Mouse (Mus musculus): Measurements from ENCODE around the gene Rhebl1.

The Rhebl1 gene

DNA sequence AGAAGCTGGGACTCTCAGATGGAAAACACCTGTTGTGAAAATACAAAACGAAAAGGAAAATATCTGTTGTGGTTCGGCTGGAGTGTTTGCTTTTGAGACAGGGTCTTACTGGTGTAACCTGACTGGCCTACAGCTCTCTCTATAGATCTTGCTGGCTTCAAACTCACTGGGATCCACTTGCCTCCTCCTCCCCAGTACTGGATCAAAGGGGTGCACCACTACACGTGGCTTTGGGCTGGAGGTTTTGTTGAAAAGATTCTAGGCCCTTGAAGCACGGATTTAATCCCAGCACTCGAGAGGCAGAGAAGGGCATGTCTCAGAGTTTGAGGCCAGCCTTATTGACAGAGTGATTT, 12.7 kb downstream of the Rhebl1 start:
- in situ Hi-C loops (cut with MboI; ENCODE audit: unreplicated experiment in 2 of 2): loop anchor here in 1 of 2 experiments (5.0 kb wide), 1 partner anchor 116 kb away; no protein-coding TSS in a partner anchor

DNA sequence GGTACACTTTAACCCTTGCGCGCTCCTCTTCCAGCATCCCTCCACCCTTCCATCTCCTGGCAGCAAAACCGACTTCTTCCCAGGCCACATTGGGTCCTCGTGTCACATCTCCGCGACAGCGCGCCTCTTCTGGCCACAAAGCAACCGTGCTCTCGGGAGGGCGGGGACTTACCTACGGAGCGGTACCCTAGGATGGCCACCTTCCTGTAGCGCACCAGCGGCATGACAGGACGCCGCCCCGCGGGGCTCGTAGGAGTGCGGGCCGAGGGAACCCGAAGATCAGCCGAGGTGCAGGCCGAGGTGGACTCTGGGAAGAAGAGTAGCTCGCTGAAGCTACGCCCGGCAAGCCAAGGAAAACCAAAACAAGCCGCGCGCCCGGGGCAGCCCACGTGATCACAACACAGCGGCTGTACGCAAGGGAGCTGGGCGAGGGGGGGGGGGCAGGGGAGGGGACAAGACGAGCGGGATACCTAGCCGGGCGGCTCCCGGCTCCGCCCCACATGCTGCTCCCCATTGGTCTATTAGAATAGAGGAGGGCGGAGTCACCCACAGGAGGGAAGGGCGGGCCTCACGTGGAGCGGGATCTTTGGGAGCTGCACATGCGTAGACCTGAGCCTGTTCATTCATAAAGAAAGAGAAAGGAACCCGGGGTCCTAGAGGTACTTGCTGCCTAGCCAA, 13.2 kb downstream of the Rhebl1 start:
- in situ Hi-C loops (cut with MboI; ENCODE audit: unreplicated experiment in 2 of 2): loop anchor here in 1 of 2 experiments (5.0 kb wide), 1 partner anchor 116 kb away; no protein-coding TSS in a partner anchor

DNA sequence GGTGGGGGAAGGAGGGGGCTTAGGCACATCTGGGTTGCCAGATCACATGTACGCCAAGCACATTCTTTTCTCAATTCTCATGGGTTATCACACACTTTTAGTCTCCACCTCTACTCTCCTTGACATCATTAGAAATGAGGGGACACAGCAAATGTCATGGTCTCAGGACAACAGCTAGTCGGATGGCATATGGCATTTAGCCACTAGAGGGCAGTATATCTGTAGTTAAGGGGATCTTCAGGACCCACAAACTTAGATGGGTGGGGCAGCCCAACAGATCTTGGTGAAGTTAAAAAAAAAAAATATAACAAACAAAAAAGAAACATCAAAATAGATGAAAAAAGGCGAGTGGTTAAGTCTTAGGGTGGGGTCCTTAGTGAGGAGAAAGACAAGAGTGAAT, 17.0 kb downstream of the Rhebl1 start:
- in situ Hi-C loops (cut with MboI; ENCODE audit: unreplicated experiment in 2 of 2): no loop called here

DNA sequence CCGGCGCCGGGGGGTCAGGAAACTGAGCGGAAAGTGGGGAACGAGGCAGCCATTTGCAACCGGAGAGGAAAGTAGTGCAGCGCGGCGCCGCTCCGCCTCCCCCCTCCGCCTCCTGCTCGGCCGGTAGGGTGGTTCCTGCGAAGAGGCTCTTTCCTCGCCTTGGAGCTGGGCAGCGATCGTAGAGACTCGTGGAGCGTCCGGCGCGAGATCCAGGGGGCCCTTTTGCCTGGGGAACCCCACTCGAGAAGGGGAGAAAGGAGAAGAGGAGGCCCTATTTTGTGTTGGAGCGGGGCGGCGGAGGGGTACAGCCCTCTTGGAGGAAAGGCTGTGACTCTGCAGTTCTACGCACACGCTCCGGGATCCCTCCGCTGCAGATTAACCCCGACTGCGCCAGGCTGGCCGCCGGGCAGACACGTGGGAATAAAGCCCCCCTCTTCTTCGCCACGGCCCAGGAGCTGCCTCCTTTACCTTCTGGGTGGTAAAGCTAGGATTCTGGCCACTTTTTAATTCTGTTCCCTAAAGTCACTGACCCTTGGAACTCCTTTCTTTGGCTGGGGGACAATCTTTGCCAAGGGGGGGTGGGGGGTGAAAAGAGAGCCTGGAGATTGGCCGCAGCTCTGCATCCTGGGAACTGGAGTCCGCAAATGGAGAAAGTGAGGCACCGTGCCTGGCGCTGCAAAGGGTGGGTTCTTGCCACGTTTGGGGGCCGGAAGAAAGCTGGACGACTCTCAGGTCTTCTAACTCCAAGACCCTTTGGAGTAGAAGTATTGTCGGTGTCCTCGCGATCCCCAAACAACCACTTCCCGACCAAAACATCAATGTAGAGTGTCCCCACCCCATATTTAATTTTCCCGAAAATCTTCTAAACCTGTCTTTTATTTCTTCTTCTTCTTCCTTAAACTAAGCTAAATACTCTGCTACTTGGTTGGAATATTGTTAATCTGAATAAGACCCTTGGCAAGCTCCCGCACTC, 22.1 kb downstream of the Rhebl1 start:
- in situ Hi-C loops (cut with MboI; ENCODE audit: unreplicated experiment in 2 of 2): no loop called here

DNA sequence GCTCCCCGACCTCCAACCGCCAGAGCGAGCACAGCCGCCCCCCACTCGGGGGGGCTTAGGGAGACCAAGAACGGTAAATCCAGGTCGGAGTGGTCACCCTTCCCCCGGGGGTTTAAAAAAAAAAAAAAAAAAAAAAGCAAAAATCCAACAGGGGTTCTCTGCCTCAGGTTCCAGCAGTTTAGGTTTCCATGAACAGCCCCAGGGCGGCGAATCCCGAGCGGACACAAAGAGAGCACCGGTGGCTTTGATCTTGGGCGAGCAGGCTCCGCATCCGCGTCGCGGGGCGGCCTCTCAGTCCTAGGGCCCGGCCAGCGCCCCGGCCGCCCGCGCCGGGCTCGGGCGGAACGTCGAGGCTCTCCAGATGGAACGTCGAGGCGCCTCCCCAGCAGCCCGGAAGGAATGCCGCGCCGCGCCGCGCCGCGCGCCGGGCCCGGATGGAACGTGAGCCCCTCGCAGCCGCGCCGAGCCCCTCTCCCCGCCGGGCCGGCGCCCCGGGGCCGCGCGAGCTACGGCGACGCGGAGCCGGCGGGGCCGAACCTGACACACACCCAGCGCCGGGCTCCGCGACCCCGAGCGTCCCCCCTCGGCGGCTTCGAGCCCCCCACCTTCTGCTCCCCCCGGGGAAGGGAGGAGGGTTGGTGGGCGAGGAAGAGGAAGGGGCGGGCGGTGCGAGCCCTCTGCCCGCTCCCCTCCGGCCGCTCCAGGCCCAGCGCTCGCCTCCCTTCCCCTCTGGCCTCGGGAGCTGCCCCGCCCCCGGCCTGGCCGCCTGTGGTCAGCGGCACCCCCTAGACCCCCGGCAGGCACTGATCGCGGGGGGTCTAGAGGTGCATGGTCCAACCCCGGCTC, 23.0 kb downstream of the Rhebl1 start, which contains the start of gene Kmt2d:
Kmt2d (minus strand) TSS at position 135 of the 846 bp plus-strand sequence.
- in situ Hi-C loops (cut with MboI; ENCODE audit: unreplicated experiment in 2 of 2): no loop called here

DNA sequence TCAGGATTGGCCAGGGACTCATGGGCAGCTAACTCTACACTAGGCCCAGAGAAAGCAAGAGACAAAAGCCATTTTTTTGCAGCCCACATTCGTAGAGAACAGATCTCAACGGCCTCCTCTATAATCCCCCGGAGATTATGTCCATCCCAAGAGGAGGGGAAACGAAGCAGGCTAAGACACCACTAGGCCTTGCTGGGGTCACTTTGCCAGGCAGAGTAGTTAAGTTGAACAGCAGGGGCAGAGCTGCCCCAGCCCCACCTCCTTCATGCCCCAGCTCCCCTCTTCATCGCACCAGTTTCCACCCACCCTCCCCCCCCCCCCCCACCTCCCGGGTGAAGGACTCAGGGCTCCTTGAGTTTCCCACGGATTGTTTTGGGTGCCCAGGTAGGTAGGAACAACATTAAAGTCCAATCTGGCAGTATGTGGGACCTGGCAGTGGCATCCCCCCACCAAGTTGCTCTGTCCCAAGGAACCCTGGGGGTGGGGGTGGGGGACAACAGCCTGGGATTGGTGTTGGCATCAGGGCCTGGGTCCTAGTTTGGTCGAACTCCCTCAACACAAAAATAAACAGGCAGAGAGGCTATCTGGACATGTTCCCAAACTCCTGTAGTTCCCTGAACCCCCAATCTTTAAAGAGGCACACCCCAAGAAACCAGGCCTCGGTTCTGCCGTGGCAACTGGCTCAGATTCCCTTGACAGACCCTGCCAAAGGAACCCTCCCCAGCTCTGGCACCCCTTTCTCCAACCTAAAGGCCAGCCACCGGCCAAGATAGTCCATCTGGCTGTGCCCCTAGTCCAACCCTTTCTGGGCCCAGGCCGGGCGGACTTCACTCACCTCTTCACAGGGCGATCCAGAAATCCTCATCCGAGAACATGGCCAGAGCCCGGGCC, 23.9 kb downstream of the Rhebl1 start:
- in situ Hi-C loops (cut with MboI; ENCODE audit: unreplicated experiment in 2 of 2): no loop called here

DNA sequence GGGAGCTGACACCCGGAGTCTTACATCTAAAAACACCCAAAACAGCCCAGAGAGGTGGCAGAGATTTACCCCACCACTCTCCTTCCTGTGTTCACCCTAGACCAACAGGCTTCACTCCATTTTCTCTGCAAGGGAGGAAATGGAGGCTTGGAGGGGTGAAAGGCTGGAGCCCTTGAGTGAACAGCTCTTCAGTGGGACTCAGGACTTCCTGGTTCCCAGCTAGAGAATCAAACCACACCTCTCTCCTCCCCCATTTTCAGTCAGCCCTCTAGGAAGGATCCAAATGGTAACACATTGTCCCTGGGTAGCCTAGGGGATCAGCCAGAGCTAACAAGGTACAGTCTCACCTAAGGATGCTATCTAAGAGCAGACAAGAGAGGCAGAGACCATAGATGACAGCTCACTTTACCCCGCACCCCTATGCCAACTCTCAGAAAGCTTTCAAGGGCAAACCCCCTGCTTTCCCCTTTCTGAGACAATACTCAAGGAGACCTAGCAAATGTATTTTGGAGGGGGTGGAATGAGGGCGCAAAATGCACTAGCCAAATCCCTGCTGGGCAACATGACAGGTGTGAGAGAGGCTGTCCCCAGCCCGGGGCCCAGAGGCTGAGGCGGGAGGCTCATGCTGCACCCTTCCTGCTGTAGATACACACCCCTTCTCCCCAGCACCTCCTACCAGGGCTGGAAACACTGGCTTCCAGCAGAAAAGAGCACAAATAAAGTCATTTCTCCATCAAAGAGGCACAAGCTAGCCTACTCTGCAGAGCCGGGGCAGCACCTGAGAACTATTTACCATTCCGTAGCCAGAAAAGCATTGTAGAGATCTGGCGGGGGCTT, 24.8 kb downstream of the Rhebl1 start:
- in situ Hi-C loops (cut with MboI; ENCODE audit: unreplicated experiment in 2 of 2): no loop called here

DNA sequence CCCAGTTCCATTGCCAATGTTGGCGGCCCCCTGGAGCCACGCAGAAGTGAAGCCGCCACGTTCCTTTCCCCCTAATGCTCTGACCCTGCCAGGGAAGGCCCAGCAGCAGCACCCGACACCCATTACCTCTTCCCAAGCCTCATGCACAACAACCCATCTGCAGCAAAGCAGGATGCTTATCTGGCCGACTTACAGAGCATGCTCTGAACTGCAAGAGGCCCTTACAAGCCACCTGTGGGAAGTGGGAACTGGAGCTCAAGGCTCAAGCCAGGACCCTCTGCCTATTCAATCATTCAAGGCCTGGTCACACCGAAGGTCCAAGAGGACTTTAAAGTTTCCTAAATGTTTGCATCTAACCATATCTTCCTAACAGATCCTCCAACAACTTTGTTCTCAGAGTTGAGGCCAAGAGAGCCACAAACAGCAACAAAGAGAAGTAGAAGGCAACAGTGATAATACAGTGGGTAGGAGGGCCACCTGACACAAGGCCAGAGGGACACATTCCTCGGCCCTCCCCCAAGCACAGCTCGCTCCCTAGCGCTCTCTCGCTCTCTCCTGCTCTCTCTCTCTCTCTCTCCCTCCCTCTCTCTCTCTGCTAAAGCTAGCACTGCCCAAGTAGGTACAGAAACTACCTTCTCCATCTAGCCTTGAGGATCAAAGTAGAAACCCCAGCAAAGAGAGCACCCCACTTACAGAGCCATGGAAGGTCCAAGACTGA, 25.8 kb downstream of the Rhebl1 start:
- in situ Hi-C loops (cut with MboI; ENCODE audit: unreplicated experiment in 2 of 2): no loop called here

DNA sequence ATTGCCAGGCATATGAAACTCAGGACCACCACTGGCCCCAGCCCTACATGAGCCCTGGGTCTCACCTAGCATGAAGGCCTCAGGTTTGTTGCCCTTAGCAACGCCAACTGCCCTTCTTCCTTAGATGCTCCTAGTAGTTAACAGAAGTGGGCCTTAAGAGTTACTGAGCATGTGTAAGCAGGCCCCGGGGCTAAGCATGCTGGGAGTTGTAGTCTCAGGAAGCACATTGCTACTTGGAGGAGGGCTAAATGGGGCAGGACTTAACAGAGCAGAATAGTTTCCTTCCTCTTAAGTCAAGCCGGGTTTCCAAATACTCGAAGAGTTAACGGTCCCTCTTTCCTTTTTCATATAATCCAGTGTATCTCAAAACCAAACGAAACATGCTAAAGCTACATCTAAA, 27.0 kb downstream of the Rhebl1 start:
- in situ Hi-C loops (cut with MboI; ENCODE audit: unreplicated experiment in 2 of 2): no loop called here

DNA sequence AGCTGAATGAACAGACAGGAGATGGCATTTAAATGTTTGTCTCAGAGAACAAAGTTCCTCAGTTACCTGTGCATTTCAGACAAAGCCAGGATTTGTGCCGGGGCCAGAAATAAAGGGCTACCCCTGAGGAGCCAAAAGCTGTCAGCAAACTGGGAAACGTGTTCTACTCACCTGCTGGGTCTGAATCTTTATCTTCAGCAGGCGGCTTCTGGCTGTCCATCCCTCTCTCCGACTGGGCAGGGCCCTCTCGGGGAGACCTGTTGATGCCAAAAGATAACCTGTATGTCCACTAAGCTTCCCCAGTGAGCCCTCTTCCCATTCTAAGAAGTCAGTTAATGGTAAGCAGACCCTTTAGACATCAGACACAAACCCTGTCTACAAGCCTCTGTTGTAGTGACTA, 27.8 kb downstream of the Rhebl1 start:
- in situ Hi-C loops (cut with MboI; ENCODE audit: unreplicated experiment in 2 of 2): no loop called here

DNA sequence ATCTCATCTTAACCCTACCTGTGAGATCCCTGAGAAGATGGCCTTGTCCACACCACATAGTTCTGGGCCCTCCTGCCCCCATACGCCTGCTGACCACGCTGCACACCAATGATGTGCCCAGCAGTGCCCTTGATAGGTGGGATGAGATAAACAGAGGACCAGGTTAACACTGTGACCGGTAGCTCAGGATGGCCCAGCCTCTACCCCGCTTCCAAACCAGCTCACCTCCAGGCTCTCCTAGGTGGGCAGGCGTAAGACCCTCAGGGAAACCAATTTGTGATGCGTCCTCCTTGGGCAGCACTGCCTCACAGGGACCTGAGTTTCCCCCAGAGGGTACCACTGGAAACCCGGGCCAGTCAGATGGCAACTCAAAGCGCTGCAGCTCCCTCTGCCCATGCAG, 28.6 kb downstream of the Rhebl1 start:
- in situ Hi-C loops (cut with MboI; ENCODE audit: unreplicated experiment in 2 of 2): no loop called here

DNA sequence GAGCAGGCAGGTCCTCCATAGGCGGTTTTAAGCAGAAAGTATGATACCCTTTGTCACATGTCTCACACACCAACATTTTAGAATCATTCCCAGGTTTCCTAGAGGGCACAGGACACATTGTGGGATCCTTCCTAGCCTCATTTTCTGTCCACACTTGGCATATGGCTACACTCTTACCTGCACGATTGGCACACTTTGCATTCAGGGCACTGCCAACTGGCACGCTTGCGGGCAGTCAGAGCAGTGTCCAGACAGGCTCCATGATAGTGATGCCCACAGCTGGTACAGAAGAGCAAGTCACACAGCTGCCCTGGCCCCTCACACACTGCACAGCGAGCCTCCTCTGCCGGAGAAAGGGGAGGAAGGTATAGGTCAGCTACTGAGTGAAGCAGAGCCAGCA, 29.4 kb downstream of the Rhebl1 start:
- in situ Hi-C loops (cut with MboI; ENCODE audit: unreplicated experiment in 2 of 2): no loop called here

DNA sequence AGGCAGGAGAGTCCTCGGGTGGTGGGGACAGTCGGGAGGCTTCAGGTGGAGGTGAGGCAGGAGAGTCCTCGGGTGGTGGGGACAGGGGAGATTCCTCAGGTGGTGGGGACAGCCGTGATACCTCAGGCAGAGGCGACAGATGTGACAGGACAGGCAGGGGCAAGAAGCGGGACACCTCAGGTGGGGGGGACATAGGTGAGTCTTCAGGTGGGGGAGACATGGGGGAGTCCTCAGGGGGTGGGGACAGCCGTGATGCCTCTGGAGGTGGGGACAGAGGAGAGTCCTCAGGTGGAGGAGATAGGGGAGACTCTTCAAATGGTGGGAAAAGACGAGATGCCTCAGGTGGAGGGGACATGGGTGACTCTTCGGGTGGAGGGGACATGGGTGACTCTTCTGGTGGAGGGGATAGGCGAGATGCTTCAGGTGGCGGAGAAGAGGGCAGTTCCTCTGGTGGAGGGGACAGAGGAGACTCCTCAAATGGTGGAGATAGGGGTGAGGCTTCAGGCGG, 30.8 kb downstream of the Rhebl1 start:
- in situ Hi-C loops (cut with MboI; ENCODE audit: unreplicated experiment in 2 of 2): no loop called here

DNA sequence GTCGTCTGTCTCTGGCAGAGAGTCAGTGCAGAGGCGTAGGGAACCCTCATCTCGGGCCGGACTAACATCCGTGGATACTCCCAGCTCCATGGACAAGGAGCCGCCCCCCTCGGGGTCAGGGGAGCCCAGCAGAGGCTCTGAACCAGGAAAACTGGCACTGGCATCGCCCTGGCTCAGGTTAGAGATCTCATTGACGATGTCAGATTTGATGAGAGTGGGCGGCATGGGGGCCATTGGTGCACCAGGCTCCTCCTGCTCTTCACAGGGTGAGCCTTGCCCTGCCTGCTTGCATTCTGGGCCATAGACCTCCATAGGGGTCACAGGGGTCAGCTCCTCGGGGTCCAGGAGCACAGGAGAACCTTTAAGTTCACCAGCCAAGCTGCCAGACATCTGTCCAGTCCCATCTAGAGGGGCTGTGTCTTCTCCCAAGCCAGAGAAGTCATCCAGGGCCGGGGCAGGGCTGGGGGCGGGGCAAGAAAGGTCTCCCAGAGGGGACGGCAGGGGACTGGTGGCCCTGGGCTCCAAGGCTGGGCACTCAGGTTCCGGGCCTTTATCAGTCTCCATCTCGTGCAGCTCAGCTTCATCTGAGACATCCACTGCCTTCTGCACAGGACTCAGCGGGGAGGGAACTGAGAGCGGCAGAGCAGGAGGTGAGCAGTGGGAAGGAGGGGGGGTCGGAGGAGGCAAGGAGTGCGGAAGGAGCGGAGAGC, 32.5 kb downstream of the Rhebl1 start:
- in situ Hi-C loops (cut with MboI; ENCODE audit: unreplicated experiment in 2 of 2): no loop called here

DNA sequence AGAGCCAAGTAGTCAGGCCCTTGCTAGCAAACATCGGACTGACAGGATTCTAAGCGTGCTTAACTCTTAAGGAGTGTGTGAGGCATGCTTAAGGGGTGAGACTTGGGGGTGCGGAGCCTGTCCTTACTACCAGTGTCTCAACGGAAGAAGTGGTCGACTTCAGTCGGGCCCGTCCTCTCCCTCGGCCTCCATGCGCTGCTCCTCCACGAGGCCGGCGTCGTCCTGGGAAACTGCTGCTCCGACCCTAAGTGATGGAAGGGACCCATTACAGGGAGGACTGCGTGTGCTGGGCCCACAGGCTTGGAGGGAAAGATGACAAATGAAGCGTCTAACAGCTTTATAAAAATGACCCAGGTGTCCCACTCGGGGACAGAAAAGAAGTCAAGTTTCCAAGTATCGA, 33.4 kb downstream of the Rhebl1 start:
- in situ Hi-C loops (cut with MboI; ENCODE audit: unreplicated experiment in 2 of 2): no loop called here

DNA sequence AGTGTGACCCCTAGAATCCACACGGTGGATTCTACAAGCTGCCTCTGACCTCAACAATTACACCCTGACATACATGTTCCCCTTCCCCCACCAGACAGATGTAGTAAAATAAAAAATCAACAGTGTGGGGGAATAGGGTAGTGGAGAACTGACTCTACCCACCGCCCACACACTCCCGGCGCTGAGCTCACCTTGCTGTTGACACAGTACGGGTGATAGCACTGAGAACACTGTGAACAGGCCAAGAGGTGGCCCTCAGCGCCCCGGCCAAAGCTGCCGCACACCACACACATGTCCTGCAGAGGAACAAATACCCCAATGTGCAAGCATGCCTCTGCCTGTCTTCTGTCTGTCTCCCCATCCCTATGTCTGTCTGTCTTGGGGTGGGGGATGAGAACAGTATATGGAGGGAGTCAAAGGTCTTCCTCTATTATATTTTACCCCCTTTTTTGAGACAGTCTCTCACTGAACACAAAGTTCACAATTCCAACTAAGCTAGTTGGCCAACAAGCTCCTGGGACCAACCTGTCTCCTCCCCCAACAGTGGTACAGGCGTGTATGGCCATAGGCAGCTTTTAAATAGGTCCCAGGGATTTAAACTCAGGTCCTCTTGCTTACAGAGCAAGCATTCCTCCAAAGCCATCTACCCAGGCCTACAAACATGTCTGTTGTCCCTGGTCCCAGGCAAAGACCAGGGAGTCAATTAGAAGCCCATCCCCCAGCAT, 34.9 kb downstream of the Rhebl1 start:
- in situ Hi-C loops (cut with MboI; ENCODE audit: unreplicated experiment in 2 of 2): no loop called here

DNA sequence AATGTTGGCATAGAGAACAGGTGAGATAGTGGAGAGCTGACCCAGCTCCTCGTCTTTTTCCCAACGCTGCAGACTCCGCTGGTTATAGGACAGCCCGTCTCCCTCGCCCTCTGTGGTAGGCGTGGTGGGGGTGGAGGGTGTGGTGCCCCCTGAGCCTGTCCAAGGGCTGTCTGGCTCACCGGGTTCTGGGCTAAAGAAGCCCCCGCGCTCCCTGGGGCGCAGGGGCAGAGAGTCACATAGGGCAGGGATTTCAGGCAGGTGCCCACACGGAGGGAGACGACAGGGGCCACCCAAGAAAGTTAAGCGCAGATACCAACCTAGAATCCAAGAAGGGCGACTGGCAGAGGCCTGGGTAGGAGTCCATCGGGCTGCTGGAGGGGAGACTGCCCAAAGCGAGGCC, 40.1 kb downstream of the Rhebl1 start:
- in situ Hi-C loops (cut with MboI; ENCODE audit: unreplicated experiment in 2 of 2): no loop called here

All from v-Abl transformed pro-B cells (cell line).